ENCODE assay signal across 8 mouse cellular contexts in the genomic region with DNA sequence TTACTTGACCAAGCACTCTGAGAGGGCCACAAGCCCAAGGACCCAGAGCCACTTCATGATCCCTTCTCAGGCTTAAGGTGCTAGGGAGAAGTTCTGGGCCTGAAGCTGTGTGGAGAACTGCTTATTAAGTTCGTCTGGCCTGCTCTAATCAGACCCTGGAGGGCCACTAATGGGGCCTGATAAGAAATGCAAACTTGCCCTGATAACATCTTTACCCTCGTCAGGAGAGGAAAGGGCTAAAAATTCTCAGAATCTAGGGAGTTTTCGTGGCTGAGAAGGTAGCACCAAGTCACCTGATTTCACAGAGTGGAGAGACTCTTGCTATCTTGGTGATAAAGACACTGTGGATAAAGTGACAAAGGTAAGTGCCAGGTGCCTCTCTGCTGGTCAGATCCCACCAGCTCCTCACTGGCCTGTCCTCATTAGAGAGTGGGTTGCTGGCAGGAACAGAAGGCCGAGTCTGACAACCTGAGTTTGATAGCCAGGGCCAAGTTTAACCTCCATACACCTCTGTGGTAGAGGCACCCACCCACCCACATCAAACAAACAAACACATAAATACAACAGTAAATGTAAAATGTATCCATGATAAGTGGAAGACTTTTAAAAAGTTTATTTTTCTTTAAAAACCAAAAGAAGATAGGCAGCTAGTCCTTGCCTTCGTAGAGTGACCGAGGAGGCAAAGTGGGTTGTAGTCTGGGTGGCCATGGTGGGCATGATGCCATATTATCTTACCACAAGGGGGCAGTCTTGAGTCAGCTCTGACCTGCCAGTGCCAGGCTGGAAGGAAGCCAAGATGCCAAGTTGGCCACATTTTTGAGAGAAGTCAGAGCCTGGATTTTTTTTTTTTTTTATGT. TPM values are rescaled to one million over a fixed set of nuclear protein-coding genes. Genes with fewer than 3 reads are reported as not detected.
DNase-seq lines count a peak whose midpoint lies in the region; ATAC-seq and TF ChIP-seq lines count a peak whose summit lies in the region.

Pga5 (minus strand) TSS at position 157 of the 857 bp plus-strand sequence.

- H3K36me3 ChIP-seq in E14TG2a.4 (ENCODE audit: insufficient read depth, low read length), result no peaks in the 10 kb centered on the region
- no peaks in the 10 kb centered on the region for H3K36me3 ChIP-seq in forebrain, embryonic 13.5 days (ENCODE audit: poor library complexity, severe bottlenecking)

- H3K9ac ChIP-seq in forebrain, embryonic 13.5 days, result no peak within 1 kb of the TSS

- no peaks in the 10 kb centered on the region for H3K9me3 ChIP-seq in E14TG2a.4 (ENCODE audit: low read length)
- H3K9me3 ChIP-seq in forebrain, embryonic 13.5 days (replicated peaks), result no peaks in the 10 kb centered on the region

- peak; percentile 75 for ATAC-seq in forebrain, embryonic 13.5 days

- peak; percentile 91 for TF ChIP-seq CTCF in E14TG2a.4 (conservative IDR thresholded peaks at IDR 0.05; ENCODE audit: low read length)

- no peak within 1 kb of the TSS for H3K4me2 ChIP-seq in forebrain, embryonic 13.5 days

- peak; percentile 64 for DNase-seq in c-Kit-negative CD71-positive TER-119-positive erythroid progenitor cells, embryonic 14.5 days (ENCODE audit: low read depth, low spot score)
- DNase-seq in heart, postnatal 4 days, result peak; percentile 91
- DNase-seq in layer of hippocampus, postnatal 10 days (ENCODE audit: low spot score in 2 of 2), result peak; percentile 94 to 95
- peak; percentile 90 for DNase-seq in lung, postnatal 14 days
- peak; percentile 71 for DNase-seq in retina, adult 2 months (ENCODE audit: low read depth, low spot score)
- DNase-seq in thymus, postnatal 14 days, result peak; percentile 74

- 0 out of 2 replicates have a peak within 1 kb of the TSS, but pooled peaks have one; percentile 7 for H3K27ac ChIP-seq in forebrain, embryonic 13.5 days

- no peak within 1 kb of the TSS for H3K4me3 ChIP-seq in E14TG2a.4 (replicated peaks; ENCODE audit: low read length)
- no peak within 1 kb of the TSS for H3K4me3 ChIP-seq in forebrain, embryonic 13.5 days

- peaks cover 50% of the 10 kb centered on the region for H3K4me1 ChIP-seq in E14TG2a.4 (replicated peaks; ENCODE audit: low read depth, low read length)
- H3K4me1 ChIP-seq in forebrain, embryonic 13.5 days, result no peaks in the 10 kb centered on the region; the same call in 1 of the 2 replicates

- H3K27me3 ChIP-seq in E14TG2a.4 (ENCODE audit: insufficient read depth, low read length), result peaks cover 23% of the 10 kb centered on the region
- H3K27me3 ChIP-seq in forebrain, embryonic 13.5 days, result no peaks in the 10 kb centered on the region

- 46% methylated on average over 6 of the region's 6 CpGs for WGBS in forebrain, embryonic 13.5 days

RNA-seq across cellular contexts. Expression of gene Pga5, which starts in this region (rescaled TPM):
- polyA plus RNA-seq in forebrain, embryonic 13.5 days (2015; fragmentation: Nextera tagmentation; extraction: Ambion mirVana), result not detected in 2 replicates
- not detected for total RNA-seq in heart, postnatal 4 days (2021)
- not detected for total RNA-seq in layer of hippocampus, postnatal 10 days (2021)

Comparison
In these comparisons a context has a peak if more than half of its experiments do, and no peak if none do; other contexts are left out.
1. Peak in ATAC-seq and H3K27ac ChIP-seq in forebrain, embryonic 13.5 days; RNA of the gene not detected or under 1 TPM.
2. Peak in DNase-seq in heart, postnatal 4 days; RNA of the gene not detected or under 1 TPM.
3. Peak in DNase-seq in layer of hippocampus, postnatal 10 days; RNA of the gene not detected or under 1 TPM.